Mouse (Mus musculus) B cell, adult (primary cell): ENCODE results near the gene Pglyrp3. TPM values are rescaled to one million over a fixed set of nuclear protein-coding genes. Genes with fewer than 3 reads are reported as not detected.

Experiments
- total RNA-seq: library from RNA; stranded (reverse); gene quantifications from 4 replicates; pipeline ENCODE4 v1.2.4, GENCODE M21; 2023; ENCODE audit not compliant: inconsistent age

Gene Pglyrp3
- total RNA-seq = not detected in 4 replicates

GRCm38 (mm10) chr3:92014283-92014682, at the start of gene Pglyrp3:
Gene Pglyrp3, plus strand, starts transcription at chr3:92014583.

Other genes with a start within 250 kb of the Pglyrp3 start
- not detected in 4 replicates for gene Lor, start 68.6 kb downstream of the Pglyrp3 start, total RNA-seq
- not detected in 4 replicates for gene Prr9, start 109.4 kb downstream of the Pglyrp3 start, total RNA-seq
- not detected in 4 replicates for gene Lelp1, start 128.2 kb downstream of the Pglyrp3 start, total RNA-seq
- gene Sprr2a1, start 201.2 kb downstream of the Pglyrp3 start, total RNA-seq = not detected in 4 replicates
- not detected in 4 replicates for gene Sprr2a2, start 201.3 kb downstream of the Pglyrp3 start, total RNA-seq